In the genomic region with DNA sequence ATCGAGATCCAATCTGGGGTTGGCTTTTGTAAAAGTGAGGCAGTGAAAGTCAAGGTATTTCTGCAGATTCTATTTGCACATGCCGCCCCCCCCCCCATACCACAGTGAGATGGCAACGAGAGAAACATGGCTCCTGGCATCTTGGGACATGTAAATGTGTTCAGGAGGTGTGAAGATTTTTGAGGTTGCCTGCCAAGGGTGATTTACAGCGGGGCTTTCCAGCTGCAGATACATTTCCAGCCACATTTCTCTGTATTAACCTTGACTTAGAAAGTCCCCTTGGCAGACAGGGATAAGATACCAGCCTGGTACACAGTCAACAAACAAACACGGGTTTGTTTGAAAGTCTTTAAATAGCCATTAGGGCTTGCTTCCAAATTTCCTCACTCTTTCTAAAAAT, we compare ENCODE assay signal across 27 mouse cellular contexts.
A peak's percentile ranks its signal among the peaks of the same experiment; 100 is the strongest.
DNase-seq lines count a peak whose midpoint lies in the region; ATAC-seq and TF ChIP-seq lines count a peak whose summit lies in the region.
"Had no signal": no experiment of that assay in that cellular context is flagged by ENCODE, and none has a peak within 500 bp of the region (broad histone marks: within the 10 kb centered on the region; RNA-seq: fewer than 3 reads in every experiment).

No protein-coding gene starts in this region.

- no peaks in the 10 kb centered on the region for H3K79me2 ChIP-seq in CH12.LX (replicated peaks; ENCODE audit: control insufficient read depth, extremely low read depth, insufficient read depth, poor library complexity, severe bottlenecking)

- H3K27ac ChIP-seq in gastrocnemius, adult 2 months: peak overlapping the region; percentile 48
- peak overlapping the region; percentile 46; the same call in 1 of the 2 replicates for H3K27ac ChIP-seq in heart, postnatal 0 days (ENCODE audit: low read depth)
- H3K27ac ChIP-seq in CH12.LX (ENCODE audit: insufficient read depth, low read depth): no peak overlapping the region
- H3K27ac ChIP-seq in forebrain, embryonic 15.5 days (replicated peaks): no peak overlapping the region
- H3K27ac ChIP-seq: heart, embryonic 13.5 days; hindbrain, embryonic 10.5 days; hindbrain, embryonic 15.5 days; liver, embryonic 15.5 days; lung, embryonic 15.5 days had no signal

- H3K4me2 ChIP-seq in heart, postnatal 0 days (ENCODE audit: low read depth, low read length): no peak overlapping the region
- H3K4me2 ChIP-seq in CH12.LX (ENCODE audit: insufficient read depth, low read depth, poor library complexity, severe bottlenecking): peak overlapping the region; percentile 11; the same call in 1 of the 2 replicates
- no peak overlapping the region for H3K4me2 ChIP-seq in forebrain, embryonic 15.5 days (replicated peaks)
- H3K4me2 ChIP-seq: heart, embryonic 13.5 days; hindbrain, embryonic 15.5 days; liver, embryonic 15.5 days; lung, embryonic 15.5 days; midbrain, embryonic 11.5 days had no signal

- no peak for TF ChIP-seq EP300 in heart, postnatal 0 days (IDR thresholded peaks at IDR 0.05; ENCODE audit: low read depth)
- TF ChIP-seq EP300 in CH12.LX (IDR thresholded peaks at IDR 0.05; ENCODE audit: low read length): peak; percentile 68; the same call in 1 of the 2 replicates

- dilution Hi-C loops in CH12.LX (cut with MboI; ENCODE audit: extremely low pct_ligation_motif_present, extremely low pct_unique_long_range_greater_than_20kb, low sequenced_read_pairs): no loop called here

- no peak overlapping the region for H3K9ac ChIP-seq in heart, postnatal 0 days (replicated peaks; ENCODE audit: low read depth, low read length)
- H3K9ac ChIP-seq in CH12.LX (ENCODE audit: insufficient read depth, low read depth): no peak overlapping the region
- H3K9ac ChIP-seq in forebrain, embryonic 15.5 days (replicated peaks): no peak overlapping the region
- H3K9ac ChIP-seq: heart, embryonic 13.5 days; hindbrain, embryonic 15.5 days; liver, embryonic 15.5 days; lung, embryonic 15.5 days had no signal

- intact Hi-C loops in gastrocnemius, adult 2 months (cut with DNase I): loop anchor here (5.0 to 10.0 kb wide), 2 partner anchors 50 to 122 kb away; no protein-coding TSS in a partner anchor
- intact Hi-C loops in gastrocnemius, postnatal 36 days (cut with DNase I): no loop called here

- no peak for TF ChIP-seq CTCF in gastrocnemius, adult 2 months (IDR thresholded peaks at IDR 0.05)
- no peak for TF ChIP-seq CTCF in heart, postnatal 0 days (IDR thresholded peaks at IDR 0.05; ENCODE audit: low read depth)
- TF ChIP-seq CTCF in CH12.LX (conservative IDR thresholded peaks at IDR 0.05 in 1 of 2, IDR thresholded peaks at IDR 0.05 in 1 of 2; ENCODE audit: low read depth in 2 of 2, low read length in 2 of 2): no peak

- DNase-seq in gastrocnemius, adult 2 months: no peak
- no peak for DNase-seq in gastrocnemius, postnatal 36 days
- DNase-seq in heart, postnatal 0 days (ENCODE audit: low spot score): peak; percentile 36
- no peak for DNase-seq in heart, adult 8-10 months (ENCODE audit: low spot score)
- peak; percentile 62 for DNase-seq in CH12.LX (ENCODE audit: extremely low read depth)
- DNase-seq in splenic B cell, adult 2 months (ENCODE audit: low read depth, low spot score): peak; percentile 68
- DNase-seq: adrenal gland, adult 2 months; adrenal gland, postnatal 36 days; cerebellum, adult 18-20 months; cerebellum, postnatal 10 days; gastrocnemius, postnatal 25 days; kidney, adult 11 months; kidney, postnatal 14 days; layer of hippocampus, adult 9-11 months; right cerebral cortex, adult 18-20 months; right cerebral cortex, postnatal 4 days; thymus, postnatal 14 days had no signal

- H3K36me3 ChIP-seq in heart, postnatal 0 days (replicated peaks; ENCODE audit: control insufficient read depth, insufficient read depth, low read length): peaks cover 22% of the 10 kb centered on the region; the same call in 1 of the 2 replicates
- H3K36me3 ChIP-seq in CH12.LX (replicated peaks in 1 of 2; ENCODE audit: control insufficient read depth in 1 of 2, insufficient read depth in 1 of 2, low read length in 1 of 2): no peaks in the 10 kb centered on the region
- H3K36me3 ChIP-seq in splenic B cell, adult 2 months (ENCODE audit: control insufficient read depth, insufficient read depth, low read length, poor library complexity, severe bottlenecking): no peaks in the 10 kb centered on the region
- no peaks in the 10 kb centered on the region for H3K36me3 ChIP-seq in forebrain, embryonic 15.5 days
- H3K36me3 ChIP-seq: hindbrain, embryonic 15.5 days; liver, embryonic 15.5 days had no signal

- ATAC-seq in heart, postnatal 0 days (ENCODE audit: insufficient read depth, low read depth): peak; percentile 34; the same call in 1 of the 2 replicates
- ATAC-seq in forebrain, embryonic 15.5 days (replicated peaks): no peak
- ATAC-seq: inflammation-experienced regulatory T-cells, adult 6 months; midbrain, embryonic 16.5 days had no signal

- no peak for TF ChIP-seq RAD21 in CH12.LX (IDR thresholded peaks at IDR 0.05; ENCODE audit: low read depth, low read length)

- 48% methylated on average over 5 of the region's 5 CpGs for WGBS in heart, postnatal 0 days
- 77% methylated on average over 5 of the region's 5 CpGs for WGBS in forebrain, embryonic 15.5 days

- H3K4me1 ChIP-seq in heart, postnatal 0 days (ENCODE audit: control insufficient read depth, insufficient read depth): peaks cover 13% of the 10 kb centered on the region
- peaks cover 8 to 17% of the 10 kb centered on the region in 2 experiments; a peak in 3 of 4 replicates for H3K4me1 ChIP-seq in CH12.LX (ENCODE audit: control insufficient read depth in 1 of 2, insufficient read depth in 2 of 2)
- no peaks in the 10 kb centered on the region for H3K4me1 ChIP-seq in forebrain, embryonic 15.5 days
- H3K4me1 ChIP-seq: hindbrain, embryonic 15.5 days; liver, embryonic 15.5 days had no signal

- no peak overlapping the region for H3K4me3 ChIP-seq in gastrocnemius, adult 2 months
- H3K4me3 ChIP-seq in heart, postnatal 0 days (ENCODE audit: low read depth, low read length): no peak overlapping the region
- no peak overlapping the region for H3K4me3 ChIP-seq in CH12.LX (replicated peaks in 1 of 3; ENCODE audit: low read depth in 2 of 3, low read length in 2 of 3, poor library complexity in 1 of 3)
- H3K4me3 ChIP-seq in forebrain, embryonic 15.5 days: no peak overlapping the region
- H3K4me3 ChIP-seq: erythroblast, embryonic 14.5 days; heart, embryonic 13.5 days; hindbrain, embryonic 10.5 days; hindbrain, embryonic 15.5 days; liver, embryonic 15.5 days; lung, embryonic 15.5 days had no signal

- TF ChIP-seq POLR2A in CH12.LX (IDR thresholded peaks at IDR 0.05; ENCODE audit: low read depth, low read length): no peak

- no peaks in the 10 kb centered on the region for H3K9me3 ChIP-seq in heart, postnatal 0 days (replicated peaks; ENCODE audit: control insufficient read depth, low read length)
- H3K9me3 ChIP-seq in CH12.LX (replicated peaks; ENCODE audit: low read length): peaks cover 9% of the 10 kb centered on the region
- no peaks in the 10 kb centered on the region for H3K9me3 ChIP-seq in forebrain, embryonic 15.5 days
- H3K9me3 ChIP-seq: hindbrain, embryonic 10.5 days; hindbrain, embryonic 15.5 days; liver, embryonic 15.5 days; lung, embryonic 15.5 days had no signal

- H3K27me3 ChIP-seq in heart, postnatal 0 days (ENCODE audit: control insufficient read depth, insufficient read depth, low read length): no peaks in the 10 kb centered on the region
- no peaks in the 10 kb centered on the region for H3K27me3 ChIP-seq in CH12.LX (replicated peaks)
- no peaks in the 10 kb centered on the region for H3K27me3 ChIP-seq in splenic B cell, adult 2 months (ENCODE audit: control insufficient read depth, insufficient read depth, low read length, poor library complexity, severe bottlenecking)
- H3K27me3 ChIP-seq in forebrain, embryonic 15.5 days: no peaks in the 10 kb centered on the region
- H3K27me3 ChIP-seq: heart, embryonic 13.5 days; hindbrain, embryonic 15.5 days; liver, embryonic 15.5 days; lung, embryonic 15.5 days had no signal

- in situ Hi-C loops in CH12.LX (cut with MboI; ENCODE audit: low pct_ligation_motif_present, low pct_unique_long_range_greater_than_20kb, low sequenced_read_pairs): no loop called here

TF ChIP-seq in CH12.LX, 34 proteins besides CTCF, POLR2A, EP300 and RAD21:
- TF ChIP-seq ELF1 (IDR thresholded peaks at IDR 0.05; ENCODE audit: low read depth, low read length) (no peak), IRF4 (IDR thresholded peaks at IDR 0.05; ENCODE audit: low read depth, low read length) (peak; percentile 73), TCF12 (IDR thresholded peaks at IDR 0.05; ENCODE audit: low read depth, low read length) (0 out of 2 replicates have a peak, but pooled peaks have one; percentile 31), MAX (IDR thresholded peaks at IDR 0.05; ENCODE audit: low read length) (peak; percentile 64), CHD2 (IDR thresholded peaks at IDR 0.05; ENCODE audit: low read length) (no peak), BHLHE40 (IDR thresholded peaks at IDR 0.05; ENCODE audit: low read depth, low read length) (peak; percentile 52), NRF1 (IDR thresholded peaks at IDR 0.05; ENCODE audit: low read depth, low read length) (no peak), ETS1 (conservative IDR thresholded peaks at IDR 0.05; ENCODE audit: low read depth, low read length) (peak; percentile 60; the same call in 1 of the 2 replicates), USF1 (IDR thresholded peaks at IDR 0.05; ENCODE audit: low read depth, low read length) (no peak), MEF2A (IDR thresholded peaks at IDR 0.05; ENCODE audit: borderline replicate concordance, low read depth, low read length) (peak; percentile 36; the same call in 1 of the 2 replicates), MAZ (IDR thresholded peaks at IDR 0.05; ENCODE audit: low read depth, low read length) (0 out of 2 replicates have a peak, but pooled peaks have one; percentile 20)

Comparison
In these comparisons a context has a peak if more than half of its experiments do, and no peak if none do; other contexts are left out.
1. DNase-seq: peak in heart, postnatal 0 days (single experiment), CH12.LX (single experiment) and splenic B cell, adult 2 months (single experiment); none in gastrocnemius, adult 2 months (single experiment), gastrocnemius, postnatal 36 days (0 of 2) and heart, adult 8-10 months (single experiment).
2. H3K27ac ChIP-seq: peak in gastrocnemius, adult 2 months (single experiment) and heart, postnatal 0 days (single experiment); none in CH12.LX (single experiment) and forebrain, embryonic 15.5 days (single experiment).